Mouse (Mus musculus): ENCODE data around the gene Itih5. TPM values are rescaled to one million over a fixed set of nuclear protein-coding genes. Genes with fewer than 3 reads are reported as not detected.

The Itih5 gene
- polyA plus RNA-seq, 1 experiment, result 5.7 TPM

GRCm38 (mm10) chr2:10252016-10252415, 98.6 kb downstream of the Itih5 start:
- 75% methylated on average over 2 of the region's 2 CpGs for WGBS
- DNase-seq (ENCODE audit: low read depth, low spot score), result no peak

- DNase-seq (ENCODE audit: low read depth, low spot score), result no peak
- 80% methylated on average over 3 of the region's 3 CpGs for WGBS
These were observed 100.0 kb downstream of the Itih5 start for GRCm38 (mm10) chr2:10253351-10253750.

- no peak for DNase-seq (ENCODE audit: low read depth, low spot score)
- 70% methylated on average over 5 of the region's 5 CpGs for WGBS
These were observed 103.6 kb downstream of the Itih5 start for GRCm38 (mm10) chr2:10256949-10257348.

- 50% methylated on average over 5 of the region's 5 CpGs for WGBS
- no peak for DNase-seq (ENCODE audit: low read depth, low spot score)
These were observed 104.9 kb downstream of the Itih5 start for GRCm38 (mm10) chr2:10258312-10258711.

GRCm38 (mm10) chr2:10260109-10260508, 106.7 kb downstream of the Itih5 start:
- 77% methylated on average over 5 of the region's 5 CpGs for WGBS
- DNase-seq (ENCODE audit: low read depth, low spot score), result no peak

- DNase-seq (ENCODE audit: low read depth, low spot score), result no peak
- 73% methylated on average over 5 of the region's 5 CpGs for WGBS
These were observed 108.0 kb downstream of the Itih5 start for GRCm38 (mm10) chr2:10261337-10261736.

GRCm38 (mm10) chr2:10262722-10263121, 109.4 kb downstream of the Itih5 start:
- 49% methylated on average over 5 of the region's 5 CpGs for WGBS
- DNase-seq (ENCODE audit: low read depth, low spot score), result no peak

- no peak for DNase-seq (ENCODE audit: low read depth, low spot score)
- 45% methylated on average over 7 of the region's 7 CpGs for WGBS
These were observed 110.6 kb downstream of the Itih5 start for GRCm38 (mm10) chr2:10263909-10264489.

- 70% methylated on average over 5 of the region's 5 CpGs for WGBS
- DNase-seq (ENCODE audit: low read depth, low spot score), result no peak
These were observed 112.5 kb downstream of the Itih5 start for GRCm38 (mm10) chr2:10265881-10266280.

GRCm38 (mm10) chr2:10272604-10273115, 119.3 kb downstream of the Itih5 start:
- WGBS, result 37% methylated on average over 9 of the region's 9 CpGs
- DNase-seq (ENCODE audit: low read depth, low spot score), result no peak

- no peak for DNase-seq (ENCODE audit: low read depth, low spot score)
- WGBS, result 74% methylated on average over 3 of the region's 3 CpGs
These were observed 120.2 kb downstream of the Itih5 start for GRCm38 (mm10) chr2:10273541-10274050.

- 11% methylated on average over 2 of the region's 2 CpGs for WGBS
- peak; percentile 29 for DNase-seq (ENCODE audit: low read depth, low spot score)
These were observed 122.8 kb downstream of the Itih5 start for GRCm38 (mm10) chr2:10276194-10276593.

- 61% methylated on average over 5 of the region's 5 CpGs for WGBS
- no peak for DNase-seq (ENCODE audit: low read depth, low spot score)
These were observed 130.3 kb downstream of the Itih5 start for GRCm38 (mm10) chr2:10283686-10284085.

GRCm38 (mm10) chr2:10284636-10285270, 131.4 kb downstream of the Itih5 start:
- no peak for DNase-seq (ENCODE audit: low read depth, low spot score)
- WGBS, result 38% methylated on average over 10 of the region's 10 CpGs

- WGBS, result 76% methylated on average over 13 of the region's 13 CpGs
- no peak for DNase-seq (ENCODE audit: low read depth, low spot score)
These were observed 132.6 kb downstream of the Itih5 start for GRCm38 (mm10) chr2:10285975-10286374.

GRCm38 (mm10) chr2:10288142-10288831, 134.9 kb downstream of the Itih5 start:
- WGBS, result 1% methylated on average over 12 of the region's 12 CpGs
- DNase-seq (ENCODE audit: low read depth, low spot score), result peak; percentile 55

GRCm38 (mm10) chr2:10288881-10289280, 135.5 kb downstream of the Itih5 start:
- no peak for DNase-seq (ENCODE audit: low read depth, low spot score)
- 2% methylated on average over 1 of the region's 1 CpGs for WGBS

GRCm38 (mm10) chr2:10290115-10290514, 136.7 kb downstream of the Itih5 start:
- WGBS, result 81% methylated on average over 7 of the region's 7 CpGs

GRCm38 (mm10) chr2:10293556-10294206, 140.3 kb downstream of the Itih5 start:
- WGBS, result 38% methylated on average over 10 of the region's 10 CpGs
- DNase-seq (ENCODE audit: low read depth, low spot score), result no peak

More at GRCm38 (mm10) chr2:10290115-10290514, 136.7 kb downstream of the Itih5 start:
- no peak for DNase-seq (ENCODE audit: low read depth, low spot score)

GRCm38 (mm10) chr2:10295908-10296307, 142.5 kb downstream of the Itih5 start:
- WGBS, result 8% methylated on average over 11 of the region's 11 CpGs
- no peak for DNase-seq (ENCODE audit: low read depth, low spot score)
